Mouse (Mus musculus): Measurements from ENCODE around the gene Ttc6. TPM values are rescaled to one million over a fixed set of nuclear protein-coding genes. Genes with fewer than 3 reads are reported as not detected.

The Ttc6 gene
- polyA plus RNA-seq, 1 experiment from 2014 or later: 0.82 TPM

DNA sequence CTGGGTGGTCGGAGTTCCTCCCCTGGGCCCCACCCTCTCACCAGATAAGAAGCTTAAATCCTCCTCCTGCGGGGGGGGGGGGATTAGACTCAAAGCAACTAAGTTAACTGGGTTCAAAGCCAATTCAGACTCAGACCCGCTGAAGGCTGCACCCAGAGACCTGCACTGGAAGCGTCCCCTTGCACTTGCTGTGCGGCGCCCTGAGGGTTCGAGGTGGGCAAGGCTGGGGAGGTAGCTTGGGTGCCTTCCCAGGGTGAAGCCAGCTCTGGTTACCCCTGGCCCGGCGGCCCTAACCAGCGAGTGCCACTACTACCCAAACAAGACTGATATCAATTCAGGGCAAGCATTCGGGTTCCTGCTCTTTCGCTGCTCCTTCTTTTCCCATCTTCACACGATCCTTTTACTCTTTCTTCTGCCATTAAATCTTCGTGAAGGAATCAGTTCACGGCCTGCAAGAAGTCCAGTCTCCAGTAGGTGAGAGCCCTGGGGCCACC lies 14.2 kb upstream of the Ttc6 start:
- ATAC-seq (ENCODE audit: low read depth): no peak
- Histone ChIP-seq H3K9ac (replicated peaks; ENCODE audit: low read depth, low read length) (no peak overlapping the region), H3K36me3 (ENCODE audit: control insufficient read depth, insufficient read depth, low read length) (no peaks in the 10 kb centered on the region), H3K4me3 (ENCODE audit: low read depth, low read length) (no peak overlapping the region), H3K27ac (ENCODE audit: low read depth, low read length) (no peak overlapping the region), H3K9me3 (ENCODE audit: control insufficient read depth, low read length) (no peaks in the 10 kb centered on the region), H3K4me1 (ENCODE audit: control insufficient read depth, insufficient read depth, low read length) (peaks cover 9% of the 10 kb centered on the region; the same call in 1 of the 2 replicates), H3K4me2 (ENCODE audit: low read depth, low read length) (no peak overlapping the region), H3K27me3 (ENCODE audit: control insufficient read depth, insufficient read depth, low read length) (peaks cover 89% of the 10 kb centered on the region)
- WGBS: 2% methylated on average over 15 of the region's 15 CpGs

DNA sequence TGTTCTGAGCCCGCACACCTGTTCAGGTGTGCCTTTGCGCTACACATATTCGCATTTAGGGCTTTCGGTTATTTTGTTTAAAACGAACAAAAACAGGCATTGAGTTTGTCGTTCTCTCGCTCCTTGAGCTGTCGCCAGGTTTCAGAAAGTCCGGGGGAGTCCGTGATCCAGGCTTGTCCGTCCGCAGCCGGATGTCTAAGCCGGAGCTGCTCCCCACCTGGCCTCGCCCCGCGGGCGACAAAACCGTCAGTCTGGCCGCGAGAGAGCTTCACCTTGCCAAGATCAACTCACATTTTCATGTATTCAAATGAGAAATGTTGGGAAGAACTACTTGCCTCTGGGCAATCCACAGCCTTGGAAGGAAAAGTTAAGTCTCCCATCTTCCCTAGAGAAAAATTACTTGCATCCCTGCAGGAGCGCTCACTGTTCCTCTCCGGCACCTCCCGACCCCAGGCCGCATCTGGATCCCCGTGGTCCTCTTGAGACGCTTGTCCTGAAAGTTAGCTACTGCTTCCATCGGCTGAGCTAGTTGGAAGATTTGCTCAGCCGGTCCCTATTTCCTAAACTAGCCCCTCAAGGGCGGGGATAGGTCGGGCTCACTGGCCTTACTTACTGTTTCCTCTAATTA lies 13.6 kb upstream of the Ttc6 start:
- no peak for ATAC-seq (ENCODE audit: low read depth)
- WGBS: 1% methylated on average over 31 of the region's 31 CpGs

DNA sequence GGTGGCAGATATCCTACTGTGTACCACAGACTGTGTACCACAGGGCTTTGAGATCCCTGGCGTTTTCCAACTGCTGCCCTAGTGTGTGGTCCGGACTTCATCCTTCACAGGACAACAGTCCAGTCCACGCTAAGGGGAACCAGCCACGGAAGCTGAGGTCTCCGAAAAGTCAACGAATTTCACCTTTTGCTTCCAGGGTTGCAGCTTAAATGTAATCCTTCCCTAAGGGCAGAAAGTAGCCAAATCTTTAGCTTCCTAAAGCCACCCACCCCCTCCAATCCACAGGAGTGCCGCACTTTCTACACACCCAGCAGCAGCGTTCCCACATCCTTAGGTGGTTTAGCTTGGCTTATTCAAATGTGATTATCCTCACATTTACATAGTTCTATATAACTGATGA lies 13.0 kb upstream of the Ttc6 start:
- WGBS: 5% methylated on average over 8 of the region's 8 CpGs
- Histone ChIP-seq H3K4me2 (ENCODE audit: low read depth, low read length) (no peak overlapping the region), H3K27me3 (ENCODE audit: control insufficient read depth, insufficient read depth, low read length) (peaks cover 88% of the 10 kb centered on the region), H3K4me1 (ENCODE audit: control insufficient read depth, insufficient read depth, low read length) (peaks cover 3% of the 10 kb centered on the region; the same call in 1 of the 2 replicates), H3K9me3 (ENCODE audit: control insufficient read depth, low read length) (no peaks in the 10 kb centered on the region), H3K9ac (replicated peaks; ENCODE audit: low read depth, low read length) (no peak overlapping the region), H3K27ac (ENCODE audit: low read depth, low read length) (no peak overlapping the region), H3K36me3 (ENCODE audit: control insufficient read depth, insufficient read depth, low read length) (no peaks in the 10 kb centered on the region), H3K4me3 (ENCODE audit: low read depth, low read length) (no peak overlapping the region)
- no peak for ATAC-seq (ENCODE audit: low read depth)

More for the DNA sequence above, 13.6 kb upstream of the Ttc6 start:
- no peak overlapping the region for H3K4me2 ChIP-seq (ENCODE audit: low read depth, low read length)
- no peaks in the 10 kb centered on the region for H3K9me3 ChIP-seq (ENCODE audit: control insufficient read depth, low read length)
- H3K27ac ChIP-seq (ENCODE audit: low read depth, low read length): no peak overlapping the region
- H3K4me1 ChIP-seq (ENCODE audit: control insufficient read depth, insufficient read depth, low read length): peaks cover 9% of the 10 kb centered on the region; the same call in 1 of the 2 replicates
- H3K9ac ChIP-seq (replicated peaks; ENCODE audit: low read depth, low read length): no peak overlapping the region
- H3K4me3 ChIP-seq (ENCODE audit: low read depth, low read length): no peak overlapping the region
- H3K27me3 ChIP-seq (ENCODE audit: control insufficient read depth, insufficient read depth, low read length): peaks cover 88% of the 10 kb centered on the region
- no peaks in the 10 kb centered on the region for H3K36me3 ChIP-seq (ENCODE audit: control insufficient read depth, insufficient read depth, low read length)

DNA sequence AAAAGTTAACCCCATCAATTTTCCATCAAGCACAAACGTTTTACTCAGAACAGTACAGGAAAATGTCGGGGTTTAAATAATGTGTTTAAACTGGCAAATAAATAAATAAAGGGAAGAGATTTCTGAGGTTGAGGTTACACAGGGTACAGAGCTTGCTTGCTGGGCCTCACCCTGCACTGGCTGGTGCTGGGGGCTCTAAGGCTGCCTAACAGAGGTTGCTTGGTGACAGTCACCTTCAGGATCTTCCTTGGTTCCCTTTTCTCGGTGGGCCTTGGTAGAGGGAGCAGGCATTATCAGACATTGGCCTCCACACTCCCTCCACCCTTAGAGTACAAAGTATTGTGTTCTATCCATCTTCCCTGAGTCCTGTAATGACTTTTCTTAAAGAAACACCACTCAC lies 11.6 kb upstream of the Ttc6 start:
- Histone ChIP-seq H3K4me1 (ENCODE audit: control insufficient read depth, insufficient read depth, low read length) (no peaks in the 10 kb centered on the region), H3K9ac (replicated peaks; ENCODE audit: low read depth, low read length) (no peak overlapping the region), H3K27ac (ENCODE audit: low read depth, low read length) (no peak overlapping the region), H3K4me3 (ENCODE audit: low read depth, low read length) (no peak overlapping the region), H3K9me3 (ENCODE audit: control insufficient read depth, low read length) (no peaks in the 10 kb centered on the region), H3K36me3 (ENCODE audit: control insufficient read depth, insufficient read depth, low read length) (no peaks in the 10 kb centered on the region), H3K4me2 (ENCODE audit: low read depth, low read length) (no peak overlapping the region), H3K27me3 (ENCODE audit: control insufficient read depth, insufficient read depth, low read length) (peaks cover 79% of the 10 kb centered on the region)
- ATAC-seq (ENCODE audit: low read depth): no peak
- 14% methylated on average over 3 of the region's 3 CpGs for WGBS

DNA sequence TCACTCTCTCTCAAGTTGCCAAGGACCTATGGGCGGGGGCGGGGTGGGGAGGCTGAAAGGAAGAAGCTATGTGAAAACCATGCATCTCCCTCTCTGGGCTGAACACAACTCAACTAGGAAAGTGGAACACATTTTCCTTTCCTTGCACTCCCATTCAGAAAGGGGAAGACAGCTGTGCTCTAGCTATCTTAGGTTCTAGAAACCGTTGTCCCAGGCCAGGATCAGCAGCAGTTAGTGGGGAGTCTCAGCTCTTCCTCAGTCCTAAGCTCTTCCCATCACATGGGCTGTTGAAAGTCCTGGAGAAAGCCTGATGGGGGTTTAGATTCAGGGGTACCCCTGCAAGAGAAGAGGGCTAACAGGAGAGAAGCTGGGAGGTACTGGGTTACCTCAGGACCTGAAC lies 9.8 kb upstream of the Ttc6 start:
- Histone ChIP-seq H3K9ac (replicated peaks; ENCODE audit: low read depth, low read length) (no peak overlapping the region), H3K4me2 (ENCODE audit: low read depth, low read length) (no peak overlapping the region), H3K36me3 (ENCODE audit: control insufficient read depth, insufficient read depth, low read length) (no peaks in the 10 kb centered on the region), H3K27ac (ENCODE audit: low read depth, low read length) (no peak overlapping the region), H3K4me1 (ENCODE audit: control insufficient read depth, insufficient read depth, low read length) (no peaks in the 10 kb centered on the region), H3K4me3 (ENCODE audit: low read depth, low read length) (no peak overlapping the region), H3K27me3 (ENCODE audit: control insufficient read depth, insufficient read depth, low read length) (peaks cover 66% of the 10 kb centered on the region), H3K9me3 (ENCODE audit: control insufficient read depth, low read length) (no peaks in the 10 kb centered on the region)
- ATAC-seq (ENCODE audit: low read depth): no peak
- 32% methylated on average over 3 of the region's 3 CpGs for WGBS

DNA sequence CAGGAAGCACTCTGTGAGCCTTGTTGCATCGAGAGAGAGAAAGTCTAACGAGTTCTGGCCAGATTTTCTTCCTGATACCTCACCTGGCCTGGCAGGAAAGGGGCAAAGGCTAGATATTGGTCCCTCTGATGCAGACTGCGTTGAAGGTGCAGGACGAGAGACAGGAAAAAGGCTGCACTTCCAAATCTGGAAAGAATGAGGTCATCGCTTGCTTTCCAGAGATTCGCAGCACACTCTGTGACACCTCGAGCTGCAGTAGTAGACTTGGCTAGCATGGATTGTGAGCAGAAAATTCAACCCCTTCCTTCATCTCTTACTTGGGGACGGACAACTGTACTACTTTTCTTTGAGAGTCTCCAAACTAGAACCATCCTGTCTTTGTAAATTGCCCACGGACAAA lies 7.9 kb downstream of the Ttc6 start:
- Histone ChIP-seq H3K4me2 (ENCODE audit: low read depth, low read length) (no peak overlapping the region), H3K27me3 (ENCODE audit: control insufficient read depth, insufficient read depth, low read length) (0 out of 2 replicates have a peak, but pooled peaks cover 3% of the 10 kb centered on the region), H3K4me1 (ENCODE audit: control insufficient read depth, insufficient read depth, low read length) (no peaks in the 10 kb centered on the region), H3K9ac (replicated peaks; ENCODE audit: low read depth, low read length) (no peak overlapping the region), H3K9me3 (ENCODE audit: control insufficient read depth, low read length) (no peaks in the 10 kb centered on the region), H3K27ac (ENCODE audit: low read depth, low read length) (no peak overlapping the region), H3K36me3 (ENCODE audit: control insufficient read depth, insufficient read depth, low read length) (no peaks in the 10 kb centered on the region), H3K4me3 (ENCODE audit: low read depth, low read length) (no peak overlapping the region)
- ATAC-seq (ENCODE audit: low read depth): no peak
- 44% methylated on average over 9 of the region's 9 CpGs for WGBS

DNA sequence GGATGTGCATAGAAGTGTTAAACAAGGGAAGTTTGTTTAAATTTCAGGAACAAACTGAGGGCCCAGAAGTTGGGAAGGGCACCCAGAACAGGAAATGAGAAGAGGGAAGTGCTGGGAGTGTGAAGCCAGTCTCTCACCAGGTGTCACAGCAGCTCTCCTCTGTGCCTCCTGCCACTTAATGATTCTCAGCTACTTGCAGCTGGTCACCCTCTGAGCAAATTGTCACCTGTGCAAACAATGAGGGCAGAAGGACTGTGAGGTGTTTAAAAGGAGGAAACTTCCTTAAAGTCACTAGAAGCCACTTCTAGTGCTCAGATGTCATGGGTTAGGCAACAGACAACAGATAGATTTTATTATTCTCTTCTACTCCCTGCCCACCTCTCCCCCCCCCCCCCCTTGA lies 8.5 kb downstream of the Ttc6 start:
- H3K27ac ChIP-seq (ENCODE audit: low read depth, low read length): no peak overlapping the region
- no peak for ATAC-seq (ENCODE audit: low read depth)
- no peak overlapping the region for H3K4me2 ChIP-seq (ENCODE audit: low read depth, low read length)
- H3K9ac ChIP-seq (replicated peaks; ENCODE audit: low read depth, low read length): no peak overlapping the region
- no peaks in the 10 kb centered on the region for H3K9me3 ChIP-seq (ENCODE audit: control insufficient read depth, low read length)
- no peaks in the 10 kb centered on the region for H3K4me1 ChIP-seq (ENCODE audit: control insufficient read depth, insufficient read depth, low read length)
- H3K27me3 ChIP-seq (ENCODE audit: control insufficient read depth, insufficient read depth, low read length): 0 out of 2 replicates have a peak, but pooled peaks cover 3% of the 10 kb centered on the region
- H3K36me3 ChIP-seq (ENCODE audit: control insufficient read depth, insufficient read depth, low read length): no peaks in the 10 kb centered on the region
- no peak overlapping the region for H3K4me3 ChIP-seq (ENCODE audit: low read depth, low read length)

DNA sequence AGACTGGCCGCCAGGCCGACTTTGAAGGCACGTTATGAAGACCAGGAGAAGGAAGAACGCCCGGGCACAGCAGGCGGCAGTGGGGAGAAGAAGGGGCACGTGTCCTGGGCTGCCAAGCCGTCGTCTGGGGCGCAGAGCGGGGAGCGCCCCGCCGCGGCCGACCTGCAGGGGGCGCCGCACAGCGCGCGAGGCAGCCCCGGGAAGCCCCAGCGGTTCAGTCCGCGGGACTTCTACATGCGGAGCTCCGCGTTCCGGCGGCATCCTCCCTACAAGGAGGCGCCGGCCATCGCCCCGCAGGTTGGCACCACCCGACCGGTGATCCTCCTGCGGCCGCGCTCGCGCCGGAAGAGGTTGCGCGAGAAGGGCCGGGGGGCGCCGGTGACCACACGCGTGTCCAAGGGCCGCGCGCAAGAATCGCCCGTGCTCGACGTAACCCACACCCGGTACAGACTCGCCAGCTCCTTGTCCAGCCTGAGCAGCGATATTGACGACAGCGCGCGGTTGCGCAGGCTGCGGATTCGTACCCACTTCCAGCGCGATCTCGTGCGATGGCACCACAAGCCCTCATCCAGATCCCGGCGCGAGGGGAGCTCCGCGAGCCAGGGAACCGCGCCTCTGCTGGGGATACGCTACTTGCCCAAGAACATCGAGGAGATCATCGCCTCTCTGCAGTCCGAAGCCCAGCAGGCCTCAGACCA lies 12.2 kb downstream of the Ttc6 start:
- H3K9ac ChIP-seq (replicated peaks; ENCODE audit: low read depth, low read length): peak overlapping the region; percentile 52; the same call in 1 of the 2 replicates
- no peak overlapping the region for H3K27ac ChIP-seq (ENCODE audit: low read depth, low read length)
- H3K4me1 ChIP-seq (ENCODE audit: control insufficient read depth, insufficient read depth, low read length): no peaks in the 10 kb centered on the region
- peak overlapping the region; percentile 68 for H3K4me2 ChIP-seq (ENCODE audit: low read depth, low read length)
- H3K36me3 ChIP-seq (ENCODE audit: control insufficient read depth, insufficient read depth, low read length): no peaks in the 10 kb centered on the region
- peak overlapping the region; percentile 44 for H3K4me3 ChIP-seq (ENCODE audit: low read depth, low read length)
- 0 out of 2 replicates have a peak, but pooled peaks cover 3% of the 10 kb centered on the region for H3K27me3 ChIP-seq (ENCODE audit: control insufficient read depth, insufficient read depth, low read length)
- WGBS: 2% methylated on average over 81 of the region's 81 CpGs
- no peaks in the 10 kb centered on the region for H3K9me3 ChIP-seq (ENCODE audit: control insufficient read depth, low read length)
- peak; percentile 96 for ATAC-seq (ENCODE audit: low read depth)

DNA sequence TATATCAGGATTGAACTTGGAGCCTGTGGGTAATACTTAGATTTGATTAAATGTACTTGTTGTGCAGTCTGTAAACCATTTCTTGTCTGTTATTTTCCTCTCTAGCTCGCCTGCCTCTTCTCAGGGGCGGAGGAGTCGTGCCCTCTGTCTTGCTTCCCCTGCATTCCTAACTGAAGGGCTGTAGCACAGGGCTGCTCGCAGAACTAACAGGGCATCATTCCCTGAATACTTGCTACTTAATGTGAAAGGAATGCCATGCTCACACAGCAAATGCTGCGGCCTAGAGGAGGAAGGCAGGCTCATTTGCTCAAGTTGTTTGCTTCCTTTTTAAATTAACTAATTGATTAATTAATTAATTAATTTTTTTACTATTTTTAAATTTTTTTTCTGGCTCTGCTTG lies 43.7 kb downstream of the Ttc6 start:
- ATAC-seq (ENCODE audit: low read depth): no peak
- Histone ChIP-seq H3K9me3 (ENCODE audit: control insufficient read depth, low read length) (no peaks in the 10 kb centered on the region), H3K9ac (replicated peaks; ENCODE audit: low read depth, low read length) (no peak overlapping the region), H3K4me2 (ENCODE audit: low read depth, low read length) (no peak overlapping the region), H3K4me3 (ENCODE audit: low read depth, low read length) (no peak overlapping the region), H3K27ac (ENCODE audit: low read depth, low read length) (no peak overlapping the region), H3K36me3 (ENCODE audit: control insufficient read depth, insufficient read depth, low read length) (no peaks in the 10 kb centered on the region), H3K27me3 (ENCODE audit: control insufficient read depth, insufficient read depth, low read length) (no peaks in the 10 kb centered on the region), H3K4me1 (ENCODE audit: control insufficient read depth, insufficient read depth, low read length) (no peaks in the 10 kb centered on the region)
- 79% methylated on average over 5 of the region's 5 CpGs for WGBS
